Mouse (Mus musculus): ENCODE results near the gene Gm3532.
"Not testable (repeated sequence)": the region's sequence is repeated elsewhere in the genome, so short reads cannot be mapped to it uniquely, and the experiment has no call there.

The Gm3532 gene

DNA sequence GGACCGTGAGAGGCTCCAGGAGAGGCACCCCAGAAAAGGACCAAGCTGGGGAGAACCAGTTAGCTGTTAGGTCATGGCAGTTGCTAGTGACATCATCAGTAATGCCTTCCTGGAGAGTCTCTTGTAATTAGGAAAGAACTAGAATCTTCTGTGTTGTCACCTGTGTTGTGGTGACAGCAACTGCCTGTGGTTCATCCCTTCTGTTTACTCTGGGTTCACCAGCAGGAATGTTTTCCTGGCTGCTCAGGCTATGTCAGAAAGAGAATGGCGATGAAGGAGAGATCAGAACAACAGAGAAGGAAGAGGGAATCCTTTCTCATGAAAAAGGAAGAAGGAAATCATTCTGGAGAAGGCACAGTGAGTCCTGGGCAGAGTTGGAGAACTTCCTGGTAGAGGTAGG lies at the start of gene Gm3532:
TSS of gene Gm3532 (plus strand) at position 301 of the 400 bp plus-strand sequence.
- not testable (repeated sequence) for DNase-seq

GRCm38 (mm10) chr14:5501374-5501773 lies 36.9 kb upstream of the Gm3532 start, which contains the start of gene Gm3488:
Gene Gm3488 (plus strand): TSS chr14:5501674.
- not testable (repeated sequence) for DNase-seq
